Mouse (Mus musculus) megakaryocyte-erythroid progenitor cell, adult 5 weeks (primary cell): Measurements from ENCODE around the gene Psmb1. TPM values are rescaled to one million over a fixed set of nuclear protein-coding genes. Genes with fewer than 3 reads are reported as not detected.

Source experiments
- polyA plus RNA-seq: library from polyadenylated mRNA; stranded (reverse); fragments of >175 nt; gene quantifications from 2 replicates; pipeline ENCODE4 v1.2.3, GENCODE M21; 2012

The Psmb1 gene
- 31.3 and 42.6 TPM in 2 replicates for polyA plus RNA-seq

GRCm38 (mm10) chr17:15499656-15500394, at the start of gene Psmb1, which contains the start of gene Tbp:
Gene Psmb1, minus strand, starts transcription at chr17:15499751.
Gene Tbp, plus strand, starts transcription at chr17:15499888.

GRCm38 (mm10) chr17:15526986-15527810, 27.6 kb upstream of the Psmb1 start, which contains the start of gene Pdcd2:
Gene Pdcd2, minus strand, starts transcription at chr17:15527301.

Other genes with a start within 250 kb of the Psmb1 start
- 0.91 and 1.2 TPM in 2 replicates for gene Dll1, start 122.9 kb downstream of the Psmb1 start, polyA plus RNA-seq
- 3.6 and 5.0 TPM in 2 replicates for gene Fam120b, start 103.5 kb downstream of the Psmb1 start, polyA plus RNA-seq
- 6.5 and 6.6 TPM in 2 replicates for gene Tbp, start 137 bp upstream of the Psmb1 start, polyA plus RNA-seq
- 96.3 and 118 TPM in 2 replicates for gene Pdcd2, start 27.6 kb upstream of the Psmb1 start, polyA plus RNA-seq
- gene Prdm9, start 64.6 kb upstream of the Psmb1 start, polyA plus RNA-seq = 1.7 and 2.7 TPM in 2 replicates
- 50.6 and 66.9 TPM in 2 replicates for gene Chd1, start 205.2 kb upstream of the Psmb1 start, polyA plus RNA-seq